ENCODE assay signal across 8 mouse cellular contexts in genomic region chr6:136828681-136829080, GRCm38 (mm10). TPM values are rescaled to one million over a fixed set of nuclear protein-coding genes. Genes with fewer than 3 reads are reported as not detected.
DNase-seq lines count a peak whose midpoint lies in the region; ATAC-seq and TF ChIP-seq lines count a peak whose summit lies in the region.

No protein-coding gene starts in this region.

- peak overlapping the region; percentile 62 for H3K27ac ChIP-seq in kidney, embryonic 16.5 days (ENCODE audit: low read length)
- H3K27ac ChIP-seq in embryonic facial prominence, embryonic 11.5 days (replicated peaks; ENCODE audit: low read depth, low read length): no peak overlapping the region
- H3K27ac ChIP-seq in hindbrain, postnatal 0 days: peak overlapping the region; percentile 91
- H3K27ac ChIP-seq in midbrain, postnatal 0 days (ENCODE audit: low read depth, low read length): peak overlapping the region; percentile 82

- 33% methylated on average over 4 of the region's 4 CpGs for WGBS in kidney, embryonic 16.5 days
- 30% methylated on average over 4 of the region's 4 CpGs for WGBS in embryonic facial prominence, embryonic 11.5 days
- 31% methylated on average over 4 of the region's 4 CpGs for WGBS in hindbrain, postnatal 0 days
- 36% methylated on average over 4 of the region's 4 CpGs for WGBS in midbrain, postnatal 0 days

- H3K4me3 ChIP-seq in kidney, embryonic 16.5 days (ENCODE audit: low read length): peak overlapping the region; percentile 66
- peak overlapping the region; percentile 99 for H3K4me3 ChIP-seq in embryonic facial prominence, embryonic 11.5 days (ENCODE audit: low read depth, low read length)
- peak overlapping the region; percentile 94 for H3K4me3 ChIP-seq in hindbrain, postnatal 0 days (ENCODE audit: low read length)
- H3K4me3 ChIP-seq in midbrain, postnatal 0 days (ENCODE audit: low read depth, low read length): peak overlapping the region; percentile 100

- no peak for ATAC-seq in kidney, embryonic 16.5 days (ENCODE audit: low FRiP score, low TSS enrichment)
- ATAC-seq in embryonic facial prominence, embryonic 11.5 days (replicated peaks; ENCODE audit: insufficient number of reproducible peaks, low FRiP score, low TSS enrichment, low read depth): no peak
- ATAC-seq in hindbrain, postnatal 0 days: no peak
- no peak for ATAC-seq in midbrain, postnatal 0 days (ENCODE audit: low FRiP score)

- H3K4me1 ChIP-seq in kidney, embryonic 16.5 days (ENCODE audit: insufficient read depth, low read length): peaks cover 13% of the 10 kb centered on the region
- no peaks in the 10 kb centered on the region for H3K4me1 ChIP-seq in embryonic facial prominence, embryonic 11.5 days (ENCODE audit: control insufficient read depth, insufficient read depth, low read length)
- 0 out of 2 replicates have a peak, but pooled peaks cover 3% of the 10 kb centered on the region for H3K4me1 ChIP-seq in hindbrain, postnatal 0 days (ENCODE audit: insufficient read depth, low read length)
- H3K4me1 ChIP-seq in midbrain, postnatal 0 days (ENCODE audit: insufficient read depth, low read length): peaks cover 4% of the 10 kb centered on the region; the same call in 1 of the 2 replicates

- H3K27me3 ChIP-seq in kidney, embryonic 16.5 days (ENCODE audit: insufficient read depth, low read length): no peaks in the 10 kb centered on the region
- H3K27me3 ChIP-seq in embryonic facial prominence, embryonic 11.5 days (ENCODE audit: control insufficient read depth, insufficient read depth, low read length): no peaks in the 10 kb centered on the region
- H3K27me3 ChIP-seq in hindbrain, postnatal 0 days (ENCODE audit: insufficient read depth, low read length): no peaks in the 10 kb centered on the region
- peaks cover 6% of the 10 kb centered on the region; the same call in 1 of the 2 replicates for H3K27me3 ChIP-seq in midbrain, postnatal 0 days (ENCODE audit: insufficient read depth, low read length)

- peak overlapping the region; percentile 61 for H3K9ac ChIP-seq in kidney, embryonic 16.5 days (replicated peaks; ENCODE audit: low read length)
- H3K9ac ChIP-seq in embryonic facial prominence, embryonic 11.5 days (replicated peaks; ENCODE audit: low read length): peak overlapping the region; percentile 64
- H3K9ac ChIP-seq in hindbrain, postnatal 0 days (replicated peaks; ENCODE audit: low read length): peak overlapping the region; percentile 45
- H3K9ac ChIP-seq in midbrain, postnatal 0 days (replicated peaks; ENCODE audit: low read length, poor library complexity, severe bottlenecking): peak overlapping the region; percentile 50; the same call in 1 of the 2 replicates

- H3K9me3 ChIP-seq in kidney, embryonic 16.5 days (ENCODE audit: low read length): no peaks in the 10 kb centered on the region
- H3K9me3 ChIP-seq in embryonic facial prominence, embryonic 11.5 days (replicated peaks; ENCODE audit: control insufficient read depth, low read length): no peaks in the 10 kb centered on the region
- no peaks in the 10 kb centered on the region for H3K9me3 ChIP-seq in hindbrain, postnatal 0 days (ENCODE audit: low read length)
- H3K9me3 ChIP-seq in midbrain, postnatal 0 days (ENCODE audit: low read length): no peaks in the 10 kb centered on the region

- H3K4me2 ChIP-seq in kidney, embryonic 16.5 days (replicated peaks; ENCODE audit: low read depth, low read length): peak overlapping the region; percentile 64
- peak overlapping the region; percentile 52 for H3K4me2 ChIP-seq in embryonic facial prominence, embryonic 11.5 days (ENCODE audit: low read depth, low read length)
- peak overlapping the region; percentile 65 for H3K4me2 ChIP-seq in hindbrain, postnatal 0 days (ENCODE audit: low read depth, low read length)
- peak overlapping the region; percentile 55 for H3K4me2 ChIP-seq in midbrain, postnatal 0 days (ENCODE audit: low read depth, low read length, poor library complexity, severe bottlenecking)

- TF ChIP-seq CTCF in hindbrain, postnatal 0 days (IDR thresholded peaks at IDR 0.05; ENCODE audit: low read depth): no peak
- no peak for TF ChIP-seq CTCF in midbrain, postnatal 0 days (IDR thresholded peaks at IDR 0.05)

- no peak for DNase-seq in kidney, adult 11 months
- DNase-seq in embryonic facial prominence, embryonic 11.5 days (ENCODE audit: low spot score): no peak
- no peak for DNase-seq in hindbrain, postnatal 0 days (ENCODE audit: low spot score)
- no peak for DNase-seq in midbrain, postnatal 0 days (ENCODE audit: low spot score)
- DNase-seq in embryo, embryonic 11 days: no peak
- DNase-seq in cerebellum, postnatal 4 days (ENCODE audit: low spot score in 2 of 2): no peak
- no peak for DNase-seq in thymus, adult 18-20 months

- peaks cover 17% of the 10 kb centered on the region for H3K36me3 ChIP-seq in kidney, embryonic 16.5 days (ENCODE audit: insufficient read depth, low read length)
- H3K36me3 ChIP-seq in embryonic facial prominence, embryonic 11.5 days (replicated peaks; ENCODE audit: control insufficient read depth, insufficient read depth, low read depth, low read length): no peaks in the 10 kb centered on the region
- peaks cover 11% of the 10 kb centered on the region; the same call in 1 of the 2 replicates for H3K36me3 ChIP-seq in hindbrain, postnatal 0 days (ENCODE audit: insufficient read depth, low read length)
- peaks cover 11% of the 10 kb centered on the region; the same call in 1 of the 2 replicates for H3K36me3 ChIP-seq in midbrain, postnatal 0 days (ENCODE audit: insufficient read depth, low read length)

RNA-seq across cellular contexts. Expression of gene Wbp11, which starts 0.6 kb away (rescaled TPM):
- polyA plus RNA-seq in kidney, embryonic 16.5 days (2015; fragmentation: Nextera tagmentation; extraction: Ambion mirVana): 110 and 122 TPM in 2 replicates
- polyA plus RNA-seq in embryonic facial prominence, embryonic 11.5 days (2014; fragmentation: Nextera tagmentation; extraction: Ambion mirVana): 140 and 146 TPM in 2 replicates
- total RNA-seq in hindbrain, postnatal 0 days (2014; rRNA removed): 37.1 and 39.4 TPM in 2 replicates
- 78.1 and 81.2 TPM in 2 replicates for polyA plus RNA-seq in hindbrain, postnatal 0 days (2015; fragmentation: Nextera tagmentation; extraction: Ambion mirVana)
- 43.6 and 44.8 TPM in 2 replicates for total RNA-seq in midbrain, postnatal 0 days (2014; rRNA removed)
- polyA plus RNA-seq in midbrain, postnatal 0 days (2015; fragmentation: Nextera tagmentation; extraction: Ambion mirVana): 73.6 and 86.1 TPM in 2 replicates

RNA-seq across cellular contexts. Expression of gene BC049715, which starts 1.3 kb away (rescaled TPM):
- 1.6 and 1.9 TPM in 2 replicates for polyA plus RNA-seq in kidney, embryonic 16.5 days (2015; fragmentation: Nextera tagmentation; extraction: Ambion mirVana)
- 0.96 and 1.1 TPM in 2 replicates for polyA plus RNA-seq in embryonic facial prominence, embryonic 11.5 days (2014; fragmentation: Nextera tagmentation; extraction: Ambion mirVana)
- total RNA-seq in hindbrain, postnatal 0 days (2014; rRNA removed): 0.50 and 1.2 TPM in 2 replicates
- polyA plus RNA-seq in hindbrain, postnatal 0 days (2015; fragmentation: Nextera tagmentation; extraction: Ambion mirVana): 2.8 and 4.2 TPM in 2 replicates
- total RNA-seq in midbrain, postnatal 0 days (2014; rRNA removed): 0.33 and 1.7 TPM in 2 replicates
- 2.0 and 2.3 TPM in 2 replicates for polyA plus RNA-seq in midbrain, postnatal 0 days (2015; fragmentation: Nextera tagmentation; extraction: Ambion mirVana)

RNA-seq across cellular contexts. Expression of gene Smco3, which starts 6.6 kb away (rescaled TPM):
- 2.4 and 2.5 TPM in 2 replicates for polyA plus RNA-seq in kidney, embryonic 16.5 days (2015; fragmentation: Nextera tagmentation; extraction: Ambion mirVana)
- polyA plus RNA-seq in embryonic facial prominence, embryonic 11.5 days (2014; fragmentation: Nextera tagmentation; extraction: Ambion mirVana): 0.74 and 1.2 TPM in 2 replicates
- 1.8 TPM in 2 replicates for total RNA-seq in hindbrain, postnatal 0 days (2014; rRNA removed)
- polyA plus RNA-seq in hindbrain, postnatal 0 days (2015; fragmentation: Nextera tagmentation; extraction: Ambion mirVana): 0.56 and 1.3 TPM in 2 replicates
- 1.7 and 3.6 TPM in 2 replicates for total RNA-seq in midbrain, postnatal 0 days (2014; rRNA removed)
- polyA plus RNA-seq in midbrain, postnatal 0 days (2015; fragmentation: Nextera tagmentation; extraction: Ambion mirVana): 0.83 and 1.2 TPM in 2 replicates

RNA-seq across cellular contexts. Expression of gene H2afj, which starts 20.6 kb away (rescaled TPM):
- polyA plus RNA-seq in kidney, embryonic 16.5 days (2015; fragmentation: Nextera tagmentation; extraction: Ambion mirVana): 104 and 115 TPM in 2 replicates
- 87.8 and 89.1 TPM in 2 replicates for polyA plus RNA-seq in embryonic facial prominence, embryonic 11.5 days (2014; fragmentation: Nextera tagmentation; extraction: Ambion mirVana)
- 36.8 and 42.0 TPM in 2 replicates for total RNA-seq in hindbrain, postnatal 0 days (2014; rRNA removed)
- polyA plus RNA-seq in hindbrain, postnatal 0 days (2015; fragmentation: Nextera tagmentation; extraction: Ambion mirVana): 116 and 119 TPM in 2 replicates
- 19.0 and 25.9 TPM in 2 replicates for total RNA-seq in midbrain, postnatal 0 days (2014; rRNA removed)
- 98.8 and 114 TPM in 2 replicates for polyA plus RNA-seq in midbrain, postnatal 0 days (2015; fragmentation: Nextera tagmentation; extraction: Ambion mirVana)

RNA-seq across cellular contexts. Expression of gene Hist4h4, which starts 24.5 kb away (rescaled TPM):
- 0.55 and 0.81 TPM in 2 replicates for polyA plus RNA-seq in kidney, embryonic 16.5 days (2015; fragmentation: Nextera tagmentation; extraction: Ambion mirVana)
- 0.46 and 0.56 TPM in 2 replicates for polyA plus RNA-seq in embryonic facial prominence, embryonic 11.5 days (2014; fragmentation: Nextera tagmentation; extraction: Ambion mirVana)
- total RNA-seq in hindbrain, postnatal 0 days (2014; rRNA removed): 80.5 and 164 TPM in 2 replicates
- polyA plus RNA-seq in hindbrain, postnatal 0 days (2015; fragmentation: Nextera tagmentation; extraction: Ambion mirVana): 0.39 and 0.47 TPM in 2 replicates
- 38.0 and 58.4 TPM in 2 replicates for total RNA-seq in midbrain, postnatal 0 days (2014; rRNA removed)
- polyA plus RNA-seq in midbrain, postnatal 0 days (2015; fragmentation: Nextera tagmentation; extraction: Ambion mirVana): 0.32 and 0.45 TPM in 2 replicates
